8 mouse cellular contexts compared by ENCODE assay signal in the genomic region with DNA sequence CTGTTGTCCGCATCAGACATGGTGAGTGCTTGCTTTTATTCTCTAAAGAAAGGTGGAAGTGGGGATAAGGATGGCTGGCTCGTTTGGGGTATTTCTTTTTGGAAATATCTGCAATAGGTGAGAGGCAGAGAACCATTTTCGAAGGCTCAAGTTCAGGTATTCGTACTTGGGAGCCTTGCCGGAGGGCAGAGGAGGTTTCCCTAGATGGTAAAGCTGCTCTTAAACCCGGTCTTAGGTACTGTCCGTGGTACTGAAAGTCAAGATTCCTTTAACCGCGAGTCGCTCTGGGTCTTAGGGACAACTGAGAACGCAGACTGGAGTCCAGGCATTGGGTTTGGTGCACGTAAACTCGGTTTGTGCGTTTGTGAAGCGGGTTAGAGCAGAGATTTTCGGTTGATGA. TPM values are rescaled to one million over a fixed set of nuclear protein-coding genes. Genes with fewer than 3 reads are reported as not detected.
DNase-seq lines count a peak whose midpoint lies in the region; ATAC-seq and TF ChIP-seq lines count a peak whose summit lies in the region.

No protein-coding gene starts in this region.

- peak; percentile 43 for DNase-seq in heart, postnatal 0 days (ENCODE audit: low spot score)
- no peak for DNase-seq in heart, embryonic 10.5 days (ENCODE audit: low spot score)
- DNase-seq in ES-E14 (ENCODE audit: low read depth, low spot score) = peak; percentile 78
- DNase-seq in embryo, embryonic 9.5 days (ENCODE audit: extremely low spot score) = peak; percentile 81
- peak; percentile 64 for DNase-seq in limb, embryonic 10.5 days (ENCODE audit: low spot score)
- DNase-seq in cerebellum, adult 9-11 months = no peak
- no peak for DNase-seq in right cerebral cortex, postnatal 14 days
- DNase-seq in gastrocnemius, adult 8-10 months (ENCODE audit: low spot score in 2 of 2) = no peak

- H3K9ac ChIP-seq in heart, postnatal 0 days (replicated peaks; ENCODE audit: low read depth, low read length) = no peak overlapping the region
- H3K9ac ChIP-seq in ES-E14 (ENCODE audit: insufficient read depth, low read depth, low read length, poor library complexity, severe bottlenecking) = no peak overlapping the region

- in situ Hi-C loops in ES-E14 (cut with MboI; ENCODE audit: low sequenced_read_pairs in 2 of 2, unreplicated experiment in 2 of 2) = loop anchor here in 1 of 2 experiments (25.0 kb wide), 1 partner anchor 273 kb away; the partner anchor contains the start of gene Dbx1

- no peak for ATAC-seq in heart, postnatal 0 days (ENCODE audit: insufficient read depth, low read depth)

- no peak for TF ChIP-seq CTCF in heart, postnatal 0 days (IDR thresholded peaks at IDR 0.05; ENCODE audit: low read depth)

- H3K9me3 ChIP-seq in heart, postnatal 0 days (replicated peaks; ENCODE audit: control insufficient read depth, low read length) = no peaks in the 10 kb centered on the region
- no peaks in the 10 kb centered on the region for H3K9me3 ChIP-seq in heart, embryonic 10.5 days
- no peaks in the 10 kb centered on the region for H3K9me3 ChIP-seq in ES-E14 (ENCODE audit: control insufficient read depth, insufficient read depth, low read depth, low read length)
- no peaks in the 10 kb centered on the region for H3K9me3 ChIP-seq in limb, embryonic 10.5 days (replicated peaks)

- peaks cover 98% of the 10 kb centered on the region for H3K27me3 ChIP-seq in heart, postnatal 0 days (ENCODE audit: control insufficient read depth, insufficient read depth, low read length)
- peaks cover 100% of the 10 kb centered on the region for H3K27me3 ChIP-seq in heart, embryonic 10.5 days (ENCODE audit: insufficient read depth, poor library complexity, severe bottlenecking)
- peaks cover 100% of the 10 kb centered on the region for H3K27me3 ChIP-seq in limb, embryonic 10.5 days (ENCODE audit: low read depth, poor library complexity, severe bottlenecking)

- no peak for TF ChIP-seq EP300 in heart, postnatal 0 days (IDR thresholded peaks at IDR 0.05; ENCODE audit: low read depth)

- no peak overlapping the region for H3K27ac ChIP-seq in heart, postnatal 0 days (ENCODE audit: low read depth)
- no peak overlapping the region for H3K27ac ChIP-seq in heart, embryonic 10.5 days
- no peak overlapping the region for H3K27ac ChIP-seq in ES-E14 (ENCODE audit: insufficient read depth, low read depth, low read length, poor library complexity, severe bottlenecking)
- no peak overlapping the region for H3K27ac ChIP-seq in limb, embryonic 10.5 days

- no peaks in the 10 kb centered on the region for H3K36me3 ChIP-seq in heart, postnatal 0 days (replicated peaks; ENCODE audit: control insufficient read depth, insufficient read depth, low read length)
- H3K36me3 ChIP-seq in heart, embryonic 10.5 days = no peaks in the 10 kb centered on the region
- no peaks in the 10 kb centered on the region for H3K36me3 ChIP-seq in ES-E14 (ENCODE audit: control insufficient read depth, insufficient read depth, low read length, poor library complexity, severe bottlenecking)
- H3K36me3 ChIP-seq in limb, embryonic 10.5 days = no peaks in the 10 kb centered on the region

- H3K4me3 ChIP-seq in heart, postnatal 0 days (ENCODE audit: low read depth, low read length) = no peak overlapping the region
- H3K4me3 ChIP-seq in heart, embryonic 10.5 days = no peak overlapping the region
- H3K4me3 ChIP-seq in ES-E14 (ENCODE audit: insufficient read depth in 1 of 2, low read depth in 1 of 2, low read length in 2 of 2, poor library complexity in 1 of 2, severe bottlenecking in 1 of 2) = no peak overlapping the region
- no peak overlapping the region for H3K4me3 ChIP-seq in limb, embryonic 10.5 days

- no peak overlapping the region for H3K4me2 ChIP-seq in heart, postnatal 0 days (ENCODE audit: low read depth, low read length)

- no peaks in the 10 kb centered on the region for H3K4me1 ChIP-seq in heart, postnatal 0 days (ENCODE audit: control insufficient read depth, insufficient read depth)
- H3K4me1 ChIP-seq in heart, embryonic 10.5 days = peaks cover 9% of the 10 kb centered on the region
- peaks cover 0 to 17% of the 10 kb centered on the region in 2 experiments; a peak in 2 of 4 replicates for H3K4me1 ChIP-seq in ES-E14 (ENCODE audit: control insufficient read depth in 2 of 2, insufficient read depth in 2 of 2, low read length in 2 of 2, poor library complexity in 1 of 2)
- H3K4me1 ChIP-seq in limb, embryonic 10.5 days = peaks cover 8% of the 10 kb centered on the region; the same call in 1 of the 2 replicates

- 2% methylated on average over 16 of the region's 16 CpGs for WGBS in heart, postnatal 0 days
- under 1% methylated on average over 16 of the region's 16 CpGs for WGBS in heart, embryonic 10.5 days
- under 1% methylated on average over 16 of the region's 16 CpGs for WGBS in limb, embryonic 10.5 days

TF ChIP-seq in ES-E14, 5 proteins besides CTCF, POLR2A, EP300 and RAD21:
- TF ChIP-seq ZC3H11A (IDR thresholded peaks at IDR 0.05; ENCODE audit: borderline replicate concordance, low read depth, low read length) (no peak), CHD2 (IDR thresholded peaks at IDR 0.05; ENCODE audit: low read depth, low read length) (no peak), MAFK (IDR thresholded peaks at IDR 0.05; ENCODE audit: insufficient read depth, low read depth, low read length) (no peak), HCFC1 (IDR thresholded peaks at IDR 0.05; ENCODE audit: borderline replicate concordance, insufficient read depth, low read length) (no peak), ZNF384 (IDR thresholded peaks at IDR 0.05; ENCODE audit: low read depth, low read length) (no peak)

RNA-seq across cellular contexts. Expression of gene Slc6a5, which starts 0.4 kb away (rescaled TPM):
- total RNA-seq in heart, postnatal 0 days (2014; rRNA removed; ENCODE audit: low replicate concordance) = not detected in 2 replicates
- polyA plus RNA-seq in heart, postnatal 0 days (2015; fragmentation: Nextera tagmentation; extraction: Ambion mirVana) = not detected in 2 replicates
- not detected in 2 replicates for polyA plus RNA-seq in heart, embryonic 10.5 days (2016; fragmentation: Nextera tagmentation; extraction: Ambion mirVana)
- total RNA-seq in ES-E14 (2012; rRNA removed) = 0.32 and 0.36 TPM in 2 replicates
- polyA plus RNA-seq in limb, embryonic 10.5 days (2016; fragmentation: Nextera tagmentation; extraction: Ambion mirVana) = 0.03 TPM in 1 of 2 replicates, not detected in the other
- not detected for total RNA-seq in gastrocnemius, adult 8-10 months (2022)

Comparison
In these comparisons a context has a peak if more than half of its experiments do, and no peak if none do; other contexts are left out.
1. DNase-seq: peak in heart, postnatal 0 days (single experiment), ES-E14 (single experiment), embryo, embryonic 9.5 days (single experiment) and limb, embryonic 10.5 days (single experiment); none in heart, embryonic 10.5 days (single experiment), cerebellum, adult 9-11 months (single experiment), right cerebral cortex, postnatal 14 days (single experiment) and gastrocnemius, adult 8-10 months (0 of 2).